Mouse (Mus musculus) left cerebral cortex, adult 18-20 months (tissue): ENCODE data around the gene Agxt. TPM values are rescaled to one million over a fixed set of nuclear protein-coding genes. Genes with fewer than 3 reads are reported as not detected.
A peak's percentile ranks its signal among the peaks of the same experiment; 100 is the strongest.

Experiments
- DNase-seq, 2 experiments: peaks; one replicate each; pipeline ENCODE4 v3.0.0; 2021 to 2022; ENCODE audit warnings: low spot score in 2 of 2, mixed read lengths in 1 of 2
- total RNA-seq, 2 experiments: library from RNA; stranded (reverse); gene quantifications; 2 replicates each; pipeline ENCODE4 v1.2.3; 2021

Agxt gene
- total RNA-seq, 2 experiments from 2014 or later: not detected

GRCm38 (mm10) chr1:93144176-93144575, 9.1 kb downstream of the Agxt start:
- DNase-seq: no peak

DNA sequence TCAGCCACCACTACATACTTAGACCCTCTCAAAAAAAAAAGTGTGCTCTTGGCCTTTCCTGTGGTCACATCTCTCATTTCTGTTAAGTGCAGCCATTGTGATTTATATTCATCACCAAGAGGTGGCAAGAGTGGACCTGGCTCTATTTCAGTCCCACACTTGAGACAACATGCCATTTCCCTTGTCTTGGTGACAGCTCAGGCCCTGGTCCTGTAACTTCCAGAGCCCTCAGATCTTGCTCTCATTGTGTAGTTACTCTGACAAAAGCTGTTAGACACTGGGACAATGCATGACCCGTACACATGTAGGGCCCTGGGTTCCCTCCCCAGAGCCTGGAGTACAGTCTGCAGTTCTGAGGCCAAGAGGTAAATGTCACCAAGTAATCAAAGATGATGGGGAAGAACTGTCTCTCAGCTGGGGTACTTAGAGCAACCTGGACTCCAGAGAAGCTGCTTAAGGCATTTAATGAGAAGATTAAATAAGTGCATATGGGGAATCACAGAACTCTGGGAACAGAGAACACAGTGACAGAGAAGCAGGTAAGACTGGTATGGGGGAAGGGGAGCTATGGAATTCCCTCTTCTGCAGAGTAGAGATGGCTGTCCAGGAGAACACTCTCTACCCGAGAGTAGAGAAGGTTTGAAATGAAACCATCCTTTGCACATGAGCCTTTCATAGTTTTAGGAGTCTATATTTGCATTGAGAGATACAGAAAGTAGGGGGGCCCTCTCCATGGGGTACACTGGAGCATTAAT, 16.0 kb downstream of the Agxt start:
- no peak for DNase-seq

DNA sequence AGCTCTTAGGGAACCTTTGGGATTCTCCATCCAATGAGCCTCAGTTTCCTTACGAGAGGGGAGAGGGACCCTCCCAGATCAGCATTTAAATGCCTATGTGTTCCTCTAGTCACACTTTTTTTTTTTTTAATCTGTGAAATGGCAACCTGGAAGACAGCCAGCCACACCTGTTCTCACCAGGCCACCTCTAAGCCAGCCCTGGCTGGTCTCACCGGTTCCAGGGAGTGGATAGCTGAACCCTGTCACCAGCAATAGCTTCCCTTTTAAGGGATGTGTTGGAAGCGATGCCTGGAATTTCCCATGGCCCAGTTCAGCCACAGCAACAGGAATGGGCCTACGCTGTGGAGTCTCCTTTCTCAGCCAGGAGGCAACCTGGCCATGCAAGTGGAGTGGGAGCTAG, 22.5 kb downstream of the Agxt start:
- no peak for DNase-seq

DNA sequence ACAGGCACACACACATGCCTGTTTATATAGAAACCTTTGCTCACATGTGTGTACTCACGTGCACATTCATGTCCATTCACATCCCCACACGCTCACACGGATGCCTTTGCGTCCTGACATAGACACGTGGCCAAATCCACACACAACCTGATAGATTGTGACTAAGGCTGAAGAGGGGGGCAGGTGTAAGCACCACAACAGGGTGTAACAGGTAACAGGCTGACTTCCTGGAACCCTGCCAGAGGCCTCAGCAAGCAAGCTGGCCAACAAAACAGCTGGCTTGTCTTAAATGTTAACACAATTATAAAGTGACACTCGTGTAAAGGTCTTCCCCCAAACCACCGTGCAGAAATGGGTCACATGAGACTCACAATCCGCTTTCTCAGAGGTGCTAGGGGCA, 23.9 kb downstream of the Agxt start:
- no peak for DNase-seq

- DNase-seq: no peak
Observed at GRCm38 (mm10) chr1:93159566-93160500, 24.8 kb downstream of the Agxt start.

DNA sequence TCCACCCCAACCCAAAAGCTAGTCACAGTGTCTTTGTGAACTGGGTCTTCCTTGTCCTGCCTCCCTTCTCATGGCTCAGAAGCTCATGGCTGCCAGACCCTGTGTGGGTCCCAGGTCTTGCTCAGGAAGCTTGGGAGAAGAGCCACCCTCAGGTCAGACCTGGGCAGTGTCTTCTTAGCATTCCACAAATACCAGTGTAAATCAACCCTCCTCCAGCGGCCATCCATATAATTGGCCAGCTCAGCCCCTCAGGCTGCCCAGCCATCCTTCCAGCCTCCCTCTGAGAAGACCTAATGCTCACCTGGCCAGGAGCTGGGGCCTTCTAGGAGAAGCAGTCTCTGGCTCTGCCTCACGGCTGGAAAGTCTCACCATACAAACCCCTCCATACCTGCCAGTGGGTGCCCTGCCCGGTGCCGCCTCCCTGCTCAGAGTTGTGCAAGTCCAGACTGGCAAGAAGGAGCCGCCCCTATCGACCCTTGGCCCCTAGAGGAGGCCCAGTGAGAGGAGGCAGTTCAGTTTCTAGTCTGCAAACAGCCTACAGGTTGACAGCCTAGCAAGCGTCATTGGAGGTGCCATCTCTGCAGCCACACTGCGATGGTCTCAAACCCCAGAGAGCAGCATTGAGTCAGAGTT, 25.6 kb downstream of the Agxt start, which contains the start of gene 2310007B03Rik:
Gene 2310007B03Rik (minus strand): TSS at position 448 of the 633 bp plus-strand sequence.
- DNase-seq: no peak

GRCm38 (mm10) chr1:93161350-93161749, 26.3 kb downstream of the Agxt start:
- DNase-seq: no peak

DNA sequence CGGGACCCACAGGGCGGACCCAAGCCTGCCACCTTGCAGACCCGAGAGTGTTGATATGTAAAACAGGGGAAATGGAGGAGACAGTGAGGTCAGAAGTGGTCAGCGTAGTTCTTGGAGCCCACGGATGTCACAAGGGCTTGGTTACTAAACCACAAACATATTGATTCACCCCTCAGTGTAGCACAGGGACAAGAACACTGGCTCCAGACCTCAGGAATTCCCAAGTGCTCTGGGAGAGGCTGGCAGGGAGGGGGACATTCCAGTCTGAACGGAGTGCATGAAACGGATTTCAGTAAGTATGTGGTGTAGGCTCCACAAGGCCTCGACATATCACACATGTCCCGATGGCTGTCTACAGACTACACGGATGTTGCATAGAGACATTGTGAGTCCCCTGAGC, 26.9 kb downstream of the Agxt start:
- DNase-seq: no peak

DNA sequence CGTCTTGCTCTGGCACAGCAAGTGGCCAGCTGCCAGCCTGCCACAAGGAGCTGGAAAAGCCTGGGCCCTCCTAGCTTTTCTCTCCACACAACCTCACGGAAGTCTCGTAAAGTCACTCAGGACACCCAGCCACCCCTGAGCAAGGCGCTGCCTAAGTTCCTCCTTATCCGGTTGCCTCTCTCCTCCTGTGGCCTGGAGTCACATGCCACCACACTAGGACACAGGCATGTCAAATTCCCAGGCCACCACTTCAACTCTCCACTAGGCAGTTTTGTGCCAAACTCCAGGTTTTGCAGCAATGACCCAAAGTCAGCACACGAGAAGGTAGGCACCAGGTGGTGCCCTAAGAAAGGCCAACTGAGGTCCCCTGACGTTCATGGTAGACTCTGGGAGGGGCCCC, 27.5 kb downstream of the Agxt start:
- no peak for DNase-seq

DNA sequence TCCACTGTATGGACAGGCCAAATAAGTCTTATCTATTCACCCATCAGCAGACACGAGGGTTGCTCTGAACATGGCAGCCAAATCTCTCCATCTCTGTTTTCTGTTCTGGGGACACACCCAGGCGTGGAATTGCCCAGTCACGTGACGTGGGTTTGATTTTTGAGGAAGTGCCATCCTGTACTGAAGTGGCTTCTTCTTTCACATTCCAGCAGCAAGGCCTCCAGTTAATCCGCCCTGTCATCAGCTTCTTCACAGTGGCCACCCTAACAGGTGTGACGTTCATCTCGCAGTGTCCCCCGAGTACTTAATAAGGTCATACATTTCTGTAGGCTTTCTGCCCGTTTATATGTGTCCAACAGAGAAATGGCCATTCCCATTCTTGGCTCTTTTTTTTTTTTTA, 30.4 kb downstream of the Agxt start:
- DNase-seq: no peak

- no peak for DNase-seq
Observed at GRCm38 (mm10) chr1:93166346-93167079, 31.5 kb downstream of the Agxt start.

DNA sequence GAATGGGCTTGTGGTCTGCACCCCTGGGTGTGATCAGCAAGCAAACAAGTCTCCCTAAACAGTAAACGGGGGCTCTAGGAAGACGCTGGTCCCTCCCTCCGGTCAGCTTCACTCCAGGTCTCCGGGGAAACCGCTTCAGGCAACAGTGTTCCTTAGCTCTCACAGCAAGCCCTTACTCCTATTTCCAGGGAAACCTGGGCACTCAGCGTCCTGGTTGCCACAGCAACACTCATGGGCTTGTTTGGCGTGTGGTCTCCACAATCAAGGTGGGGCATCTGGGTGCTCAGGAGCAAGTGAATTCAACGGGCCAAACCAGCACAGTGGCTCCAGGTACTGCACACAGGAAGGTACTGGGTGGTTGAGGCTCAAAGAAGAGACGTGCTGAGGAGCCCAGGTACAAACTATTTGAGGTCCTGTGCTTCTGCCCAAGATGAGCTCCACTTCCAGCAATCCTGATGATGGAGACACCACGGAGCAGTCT, 33.3 kb downstream of the Agxt start, which contains the start of gene Crocc2:
Gene Crocc2 (plus strand): TSS at position 431 of the 481 bp plus-strand sequence.
- DNase-seq: no peak

- peak in 1 of 2 experiments; percentile 17 for DNase-seq
Observed at GRCm38 (mm10) chr1:93173665-93174064, 38.6 kb downstream of the Agxt start.

- peak; percentile 80 to 87 for DNase-seq
Observed at GRCm38 (mm10) chr1:93174399-93174798, 39.4 kb downstream of the Agxt start.

- no peak for DNase-seq
Observed at GRCm38 (mm10) chr1:93175849-93176248, 40.8 kb downstream of the Agxt start.

DNA sequence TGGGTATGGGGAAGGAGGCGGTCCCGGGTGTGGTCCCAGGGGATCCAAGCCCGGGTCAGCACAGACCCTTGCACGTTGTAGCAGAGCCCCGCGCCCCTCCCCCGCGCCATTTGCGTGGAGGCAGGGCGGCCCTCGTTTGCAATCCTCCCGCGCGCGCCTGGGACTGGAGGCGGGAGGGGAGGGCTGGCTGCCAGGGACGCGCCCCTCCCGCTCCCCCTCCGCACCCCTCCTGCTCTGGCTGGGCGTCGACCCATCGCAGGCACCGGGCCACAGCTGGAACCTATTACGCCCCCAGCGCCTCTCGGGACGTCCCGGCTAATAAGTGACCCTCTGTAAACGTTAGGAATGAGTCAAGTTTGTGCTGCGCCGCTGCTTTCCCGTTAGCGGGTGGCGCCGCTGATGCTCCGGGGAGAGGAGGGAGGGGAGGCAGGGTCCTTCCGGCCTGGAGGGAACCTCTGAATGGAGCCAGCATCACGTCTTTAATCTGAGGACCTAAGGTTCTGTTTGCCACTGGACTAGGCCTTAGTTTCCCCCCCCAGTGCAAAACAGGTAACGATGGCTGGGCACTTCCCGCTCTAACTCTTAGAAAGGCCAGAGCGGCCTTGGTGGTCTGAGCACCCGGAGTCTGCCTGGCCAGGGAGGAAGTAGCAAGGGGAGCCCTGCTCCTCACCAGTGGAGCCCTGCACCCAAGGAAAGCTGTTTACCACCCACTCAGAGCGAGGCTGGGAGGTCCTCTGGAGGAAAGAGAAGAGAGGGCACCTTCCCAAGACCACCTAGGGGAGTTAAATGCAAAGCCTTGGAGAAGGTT, 41.7 kb downstream of the Agxt start:
- DNase-seq: peak; percentile 36 to 50

- no peak for DNase-seq
Observed at GRCm38 (mm10) chr1:93182281-93182680, 47.2 kb downstream of the Agxt start.

DNA sequence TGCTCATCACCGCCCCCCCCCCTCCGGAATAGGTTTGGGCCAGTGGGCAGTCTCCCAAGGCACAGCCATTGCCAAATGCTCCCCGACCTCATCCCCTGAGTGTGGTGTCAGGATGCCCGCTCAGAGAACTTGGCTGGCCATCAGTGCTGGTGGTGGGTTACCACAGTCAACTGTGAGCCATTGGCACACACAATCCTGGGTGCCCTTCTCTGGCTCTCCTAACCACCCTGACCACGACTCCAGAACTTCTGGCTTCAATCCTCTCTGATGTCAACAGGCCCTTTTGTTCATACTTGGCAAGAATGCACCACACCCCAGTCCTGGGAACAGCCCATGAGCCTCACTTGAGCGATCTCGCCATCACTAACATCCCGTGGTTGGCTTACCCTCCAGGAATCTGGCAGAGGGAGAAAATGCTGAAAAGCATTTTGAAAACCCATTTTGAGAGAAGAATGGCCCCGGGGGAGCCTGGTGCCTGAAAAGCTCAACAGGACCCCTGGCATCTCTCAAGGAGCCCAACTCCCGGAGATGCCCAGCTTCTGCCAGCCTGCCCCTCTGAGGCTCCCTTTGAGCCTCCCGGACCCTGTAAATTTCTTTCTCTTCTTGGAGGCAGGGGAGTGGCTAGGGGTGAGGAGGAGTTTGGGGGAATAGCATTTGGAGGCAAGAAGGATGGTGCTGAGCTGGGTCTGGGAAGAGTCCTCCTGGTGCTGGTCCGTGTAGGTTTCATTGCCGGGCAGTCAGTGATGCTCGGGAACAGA, 49.2 kb downstream of the Agxt start:
- peak in 1 of 2 experiments; percentile 8 for DNase-seq

DNA sequence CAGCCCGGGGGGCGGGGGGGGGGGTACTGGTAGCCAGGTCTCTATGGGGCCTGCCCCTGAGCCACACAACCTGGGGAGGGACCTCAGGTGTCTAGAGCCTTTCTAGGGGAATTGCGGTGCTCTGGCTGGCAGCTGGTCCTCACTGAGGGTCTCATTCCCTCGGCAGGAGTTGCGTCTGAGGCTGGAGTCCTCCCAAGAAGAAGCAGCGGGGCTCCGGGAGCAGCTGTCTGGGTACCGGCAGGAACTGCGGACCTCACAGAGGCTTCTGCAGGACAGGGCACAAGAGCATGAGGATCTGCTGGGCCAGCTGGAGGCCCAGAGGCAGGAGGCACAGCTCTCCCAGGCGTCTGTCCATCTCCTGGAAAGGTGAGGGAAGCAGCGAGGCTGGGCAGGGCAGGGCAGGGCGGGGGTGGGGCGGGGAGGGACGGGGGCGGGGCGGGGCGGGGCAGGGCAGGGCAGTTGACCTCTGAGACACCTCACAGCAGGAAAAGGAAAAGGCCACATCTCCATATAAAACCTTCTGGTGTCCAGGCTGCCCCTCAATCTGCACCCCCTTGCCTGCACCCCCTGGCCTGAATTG, 55.8 kb downstream of the Agxt start:
- DNase-seq: no peak
